Mouse (Mus musculus) liver, adult (tissue): ENCODE data around the gene Ncapd2.

Source experiments
- GATA4 ChIP-seq: IDR thresholded peaks from 2 replicates; pipeline ENCODE4 v1.6.1; 2014; ENCODE audit warnings: mild to moderate bottlenecking, low read length; ENCODE audit not compliant: insufficient replicate concordance

Ncapd2 gene

GRCm38 (mm10) chr6:125191332-125192015 lies at the start of gene Ncapd2, which contains the start of gene Mrpl51:
Gene Ncapd2 (minus strand): TSS chr6:125191701.
Gene Mrpl51 (plus strand): TSS chr6:125191801.
- no peak for TF ChIP-seq GATA4

DNA sequence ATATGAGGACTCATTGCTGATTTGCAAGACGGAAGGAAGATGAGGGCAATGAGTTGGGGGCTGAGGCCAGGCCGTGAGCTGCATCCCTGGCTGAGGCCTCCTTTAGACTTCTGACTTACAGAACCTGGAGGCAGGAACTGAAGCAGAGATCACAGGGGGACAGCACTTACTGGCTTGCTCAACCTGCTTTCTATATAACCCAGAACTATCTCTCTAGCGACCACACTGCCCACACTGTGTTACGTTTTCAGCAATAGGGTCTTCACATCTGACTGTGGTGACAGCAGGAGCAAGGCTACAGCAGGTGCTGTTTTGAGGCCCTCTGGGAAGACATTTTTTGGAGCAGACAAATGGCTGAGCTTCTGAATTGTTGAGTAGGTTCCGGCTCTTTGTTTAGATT lies 49.1 kb upstream of the Ncapd2 start:
- TF ChIP-seq GATA4 = no peak

GRCm38 (mm10) chr6:125239547-125239946 lies 48.0 kb upstream of the Ncapd2 start:
- no peak for TF ChIP-seq GATA4

DNA sequence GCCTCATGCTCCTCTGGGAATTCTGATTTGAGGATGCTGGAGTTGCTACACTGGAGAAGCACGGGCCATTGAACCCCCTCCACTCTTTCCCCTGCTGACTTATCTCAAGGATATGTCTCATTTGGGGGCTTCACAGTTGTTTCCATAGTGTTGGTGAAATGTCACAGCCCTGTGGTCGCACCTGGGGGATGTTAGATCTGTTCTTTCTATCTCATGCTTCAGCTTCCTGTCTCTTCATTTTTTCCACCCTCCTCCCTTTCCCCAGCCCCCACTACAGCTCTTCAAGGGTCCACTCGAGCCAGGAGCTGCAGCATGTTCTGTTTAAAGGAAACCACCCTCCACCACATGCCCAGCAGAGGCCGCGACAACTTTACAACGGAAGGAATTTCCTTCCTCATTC lies 46.9 kb upstream of the Ncapd2 start:
- no peak for TF ChIP-seq GATA4

- no peak for TF ChIP-seq GATA4
Observed at GRCm38 (mm10) chr6:125237421-125237820, 45.9 kb upstream of the Ncapd2 start.

DNA sequence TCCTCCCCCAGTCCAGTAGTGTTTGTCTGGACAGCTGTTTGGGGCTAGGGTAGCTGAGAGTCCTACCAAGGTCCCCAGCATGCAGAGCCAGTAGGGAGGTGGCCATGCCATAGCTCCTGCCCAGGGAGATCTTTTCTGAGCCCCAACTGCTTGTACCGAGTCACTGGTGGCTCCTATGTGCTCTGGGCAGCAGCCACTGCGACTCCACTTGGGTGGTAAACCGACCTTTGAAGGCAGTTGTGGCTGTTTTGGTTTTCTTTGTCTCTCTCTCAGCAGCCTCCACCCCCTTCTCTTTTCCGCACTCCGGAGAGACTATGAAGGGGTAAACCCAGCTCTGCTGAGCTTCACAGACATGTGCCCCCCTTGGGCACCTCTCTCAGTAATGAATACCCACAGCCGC lies 45.3 kb upstream of the Ncapd2 start, which contains the start of gene Cd27:
Gene Cd27 (minus strand): TSS at position 229 of the 400 bp plus-strand sequence.
- no peak for TF ChIP-seq GATA4

- no peak for TF ChIP-seq GATA4
Observed at GRCm38 (mm10) chr6:125236341-125236740, 44.8 kb upstream of the Ncapd2 start.

- TF ChIP-seq GATA4 = no peak
Observed at GRCm38 (mm10) chr6:125234520-125234828, 43.0 kb upstream of the Ncapd2 start.

DNA sequence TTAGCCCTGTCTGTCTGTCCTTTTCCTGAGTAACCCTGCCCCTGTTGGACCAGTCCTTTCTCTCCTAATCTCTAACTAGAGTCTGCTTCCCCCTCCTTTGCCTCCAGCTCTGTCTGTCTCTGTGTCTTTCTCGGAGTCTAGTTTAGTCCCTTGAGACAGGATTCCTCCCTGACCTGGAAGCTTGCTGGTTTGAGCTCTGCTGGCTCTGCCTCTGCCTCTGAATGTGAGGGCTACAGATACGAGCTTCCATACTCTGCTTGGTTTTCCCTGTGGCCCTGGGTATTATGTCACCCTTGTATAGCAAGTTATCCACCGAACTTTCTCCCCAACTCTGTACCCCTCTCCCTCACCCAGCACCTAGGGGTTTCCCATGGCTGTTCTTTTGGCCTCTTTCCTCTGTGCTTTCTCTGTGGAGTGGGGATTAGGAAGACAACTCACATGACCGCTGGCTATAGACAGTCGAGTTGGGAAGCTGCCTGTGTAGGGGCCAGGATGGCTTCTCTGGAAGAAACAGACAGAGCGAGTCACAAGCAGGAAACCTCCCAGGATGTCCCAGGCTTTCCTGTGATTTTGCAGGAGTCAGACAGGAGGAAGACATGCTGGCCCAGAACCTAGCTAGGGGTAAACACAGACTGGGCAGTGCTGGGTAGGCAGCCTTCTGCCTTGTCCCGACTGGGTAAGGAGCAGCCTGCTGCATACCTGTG lies 42.5 kb upstream of the Ncapd2 start:
- TF ChIP-seq GATA4 = no peak

DNA sequence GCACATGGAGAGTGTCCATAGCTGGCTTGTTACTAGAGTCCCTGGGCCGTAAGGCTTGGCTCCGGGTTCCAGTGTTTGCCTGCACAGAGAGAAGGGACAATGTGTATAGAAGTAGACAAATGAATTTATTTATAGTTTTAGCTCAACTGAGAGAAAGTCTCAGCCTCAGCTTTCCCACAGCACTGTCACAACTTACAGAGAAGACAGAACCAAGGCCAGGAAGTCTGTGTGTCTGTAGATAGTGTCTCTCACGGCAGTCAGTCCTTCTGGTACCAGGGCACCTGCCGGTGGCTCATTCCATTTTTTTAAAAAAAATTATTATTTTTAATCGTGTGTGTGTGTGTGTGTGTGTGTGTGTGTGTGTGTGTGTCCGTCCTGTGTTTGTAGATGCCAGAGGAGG lies 41.0 kb upstream of the Ncapd2 start:
- TF ChIP-seq GATA4 = no peak

GRCm38 (mm10) chr6:125232045-125232437 lies 40.5 kb upstream of the Ncapd2 start:
- no peak for TF ChIP-seq GATA4

- no peak for TF ChIP-seq GATA4
Observed at GRCm38 (mm10) chr6:125231117-125232044, 39.9 kb upstream of the Ncapd2 start, which contains the start of gene Tapbpl. Gene Tapbpl (minus strand): TSS chr6:125231860.

- no peak for TF ChIP-seq GATA4
Observed at GRCm38 (mm10) chr6:125230571-125230970, 39.1 kb upstream of the Ncapd2 start.

GRCm38 (mm10) chr6:125225518-125226115 lies 34.1 kb upstream of the Ncapd2 start:
- TF ChIP-seq GATA4 = no peak

GRCm38 (mm10) chr6:125222577-125222976 lies 31.1 kb upstream of the Ncapd2 start:
- no peak for TF ChIP-seq GATA4
